Mouse (Mus musculus): ENCODE data around the gene Dppa5a.
"Not testable (repeated sequence)": the region's sequence is repeated elsewhere in the genome, so short reads cannot be mapped to it uniquely, and the experiment has no call there.

Dppa5a gene

GRCm38 (mm10) chr9:78363374-78363773 lies 4.6 kb downstream of the Dppa5a start:
- no peak for DNase-seq

GRCm38 (mm10) chr9:78360484-78360872 lies 7.5 kb downstream of the Dppa5a start:
- no peak for DNase-seq

- DNase-seq, result no peak
Measured at GRCm38 (mm10) chr9:78359750-78360483, 8.1 kb downstream of the Dppa5a start.

GRCm38 (mm10) chr9:78358053-78358452 lies 9.9 kb downstream of the Dppa5a start:
- DNase-seq, result peak; percentile 72

GRCm38 (mm10) chr9:78355611-78356010 lies 12.4 kb downstream of the Dppa5a start, which contains the start of gene Gsta2:
Gene Gsta2 (minus strand): TSS chr9:78355788.
- no peak for DNase-seq

GRCm38 (mm10) chr9:78354665-78355578 lies 13.1 kb downstream of the Dppa5a start:
- no peak for DNase-seq

- no peak for DNase-seq
Measured at GRCm38 (mm10) chr9:78351504-78352220, 16.3 kb downstream of the Dppa5a start.

- DNase-seq, result not testable (repeated sequence)
Measured at GRCm38 (mm10) chr9:78350007-78350406, 18.0 kb downstream of the Dppa5a start.

GRCm38 (mm10) chr9:78349141-78349540 lies 18.8 kb downstream of the Dppa5a start:
- DNase-seq, result peak; percentile 47

- peak; percentile 79 for DNase-seq
Measured at GRCm38 (mm10) chr9:78348206-78349004, 19.6 kb downstream of the Dppa5a start.

- DNase-seq, result peak; percentile 37
Measured at GRCm38 (mm10) chr9:78347004-78347403, 21.0 kb downstream of the Dppa5a start.

GRCm38 (mm10) chr9:78345235-78345634 lies 22.7 kb downstream of the Dppa5a start:
- DNase-seq, result not testable (repeated sequence)

- not testable (repeated sequence) for DNase-seq
Measured at GRCm38 (mm10) chr9:78343055-78343454, 24.9 kb downstream of the Dppa5a start.

GRCm38 (mm10) chr9:78342494-78342893 lies 25.5 kb downstream of the Dppa5a start:
- DNase-seq, result not testable (repeated sequence)

GRCm38 (mm10) chr9:78340324-78340723 lies 27.7 kb downstream of the Dppa5a start:
- DNase-seq, result peak; percentile 52

GRCm38 (mm10) chr9:78337050-78337449 lies 30.9 kb downstream of the Dppa5a start:
- not testable (repeated sequence) for DNase-seq

GRCm38 (mm10) chr9:78327289-78327688 lies 40.7 kb downstream of the Dppa5a start, which contains the start of gene Omt2b:
Gene Omt2b (plus strand): TSS chr9:78327589.
- not testable (repeated sequence) for DNase-seq

GRCm38 (mm10) chr9:78319499-78319898 lies 48.5 kb downstream of the Dppa5a start:
- no peak for DNase-seq

All from kidney, adult 18-20 months (tissue).